Mouse (Mus musculus) frontal cortex, adult (tissue): ENCODE measurements around the gene Sbf2.
A peak's percentile ranks its signal among the peaks of the same experiment; 100 is the strongest.

ENCODE experiments used
- ATAC-seq: cut with Nextera tagmentation; 2 replicates; pipeline ENCODE4 v1.9.2; 2017; ENCODE audit warnings: mild to moderate bottlenecking, moderate library complexity, mixed read lengths; ENCODE audit not compliant: low TSS enrichment

Sbf2 gene

DNA sequence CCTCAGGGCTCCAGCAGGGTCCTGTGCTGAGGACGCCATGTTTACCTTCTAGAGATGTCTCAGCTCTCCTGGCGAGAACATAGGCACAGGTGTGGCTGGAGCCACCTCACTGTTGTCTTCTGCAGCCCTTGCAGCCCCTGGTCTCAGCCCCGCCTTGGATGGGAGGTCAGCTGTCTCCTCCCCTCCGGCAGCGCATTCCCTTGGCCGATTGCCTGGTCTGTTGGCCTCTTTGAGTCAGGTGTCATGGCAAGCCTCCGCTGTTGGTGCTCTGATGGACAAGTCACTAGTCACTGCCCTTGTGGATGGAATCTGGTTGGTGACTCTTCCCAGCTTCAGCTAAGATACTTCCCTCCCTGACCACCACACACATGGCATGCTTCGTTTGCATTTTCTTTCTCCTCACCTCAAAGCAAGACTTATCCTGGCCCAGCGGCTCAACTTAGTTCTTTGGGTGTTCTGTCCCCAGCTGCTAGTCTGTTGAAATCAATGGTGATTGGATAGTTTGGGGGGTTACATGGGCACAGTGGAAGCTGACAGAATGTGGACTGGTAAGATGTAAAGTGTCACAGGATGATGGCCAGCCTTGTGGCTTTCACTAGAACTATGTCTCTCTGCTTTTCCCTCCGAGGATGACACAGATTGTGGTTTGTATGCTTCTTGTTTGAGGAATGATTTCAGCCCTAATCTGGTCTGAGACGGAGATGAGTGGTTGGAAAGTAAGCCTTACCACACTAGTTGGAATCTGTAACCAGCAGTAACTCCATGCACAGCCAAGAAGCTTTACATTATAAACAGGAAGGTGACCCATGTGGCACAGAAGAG is 333.1 kb downstream of the Sbf2 start:
- ATAC-seq, result no peak

DNA sequence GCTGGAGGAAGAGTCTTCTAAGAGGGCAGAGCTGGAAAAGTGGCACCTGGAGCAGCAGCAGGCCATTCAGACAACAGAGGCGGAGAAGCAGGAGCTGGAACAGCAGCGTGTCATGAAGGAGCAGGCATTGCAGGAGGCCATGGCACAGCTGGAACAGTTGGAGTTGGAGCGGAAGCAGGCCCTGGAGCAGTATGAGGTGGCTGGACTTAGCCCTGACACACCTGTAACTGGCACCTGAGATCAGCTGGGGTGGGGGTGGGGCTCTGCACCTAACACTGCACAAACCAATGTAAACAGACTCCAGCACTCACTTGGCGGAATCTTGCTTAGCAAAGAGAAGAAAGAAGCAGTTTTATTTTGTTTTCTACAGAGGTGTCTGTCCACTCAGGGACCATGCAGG is 335.5 kb downstream of the Sbf2 start:
- no peak for ATAC-seq

DNA sequence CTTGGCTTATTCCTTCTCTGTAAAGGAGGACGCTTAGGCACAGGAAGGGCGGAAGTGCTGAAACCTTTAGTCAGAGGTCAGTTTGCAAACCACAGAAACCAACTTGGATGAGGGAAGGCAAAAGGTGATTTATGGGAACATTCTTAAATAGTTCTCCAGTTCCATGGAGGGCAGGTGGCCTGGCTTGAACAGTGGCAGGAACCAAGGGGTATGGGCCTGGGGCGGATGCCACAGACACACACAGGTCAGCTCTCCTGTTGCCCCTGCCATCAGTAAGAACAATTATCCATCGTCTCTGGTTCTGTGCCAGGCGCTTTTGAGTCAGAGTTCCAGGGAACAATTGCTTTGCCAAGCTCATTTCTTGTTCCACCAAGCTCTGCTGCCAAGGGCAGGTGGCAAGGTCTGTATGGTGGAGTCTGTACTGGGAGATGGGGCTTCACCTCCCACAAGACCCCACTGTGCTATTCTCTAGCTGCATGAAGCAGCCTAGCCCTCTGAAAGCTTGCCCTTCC is 336.9 kb downstream of the Sbf2 start:
- ATAC-seq, result no peak

DNA sequence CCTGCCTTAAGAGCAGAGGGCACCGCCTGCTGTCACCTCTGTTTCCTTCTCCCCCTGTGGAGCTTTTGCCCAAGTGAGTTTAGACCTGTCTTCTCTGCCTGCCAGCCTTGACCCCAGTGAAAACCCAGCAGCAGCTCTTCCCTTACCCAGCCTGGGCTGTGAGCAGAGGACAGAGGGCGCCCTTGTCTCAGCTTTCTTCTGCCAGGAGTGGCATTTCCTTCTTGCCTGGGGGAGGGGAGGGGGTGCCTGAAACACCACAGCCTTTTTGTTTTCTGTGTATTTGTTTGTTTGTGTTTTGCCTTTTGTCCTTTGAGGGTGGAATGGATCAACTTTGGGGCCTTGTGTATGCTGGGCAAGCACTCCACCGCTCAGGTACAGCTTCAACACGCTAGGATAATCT is 342.3 kb downstream of the Sbf2 start:
- ATAC-seq, result no peak

DNA sequence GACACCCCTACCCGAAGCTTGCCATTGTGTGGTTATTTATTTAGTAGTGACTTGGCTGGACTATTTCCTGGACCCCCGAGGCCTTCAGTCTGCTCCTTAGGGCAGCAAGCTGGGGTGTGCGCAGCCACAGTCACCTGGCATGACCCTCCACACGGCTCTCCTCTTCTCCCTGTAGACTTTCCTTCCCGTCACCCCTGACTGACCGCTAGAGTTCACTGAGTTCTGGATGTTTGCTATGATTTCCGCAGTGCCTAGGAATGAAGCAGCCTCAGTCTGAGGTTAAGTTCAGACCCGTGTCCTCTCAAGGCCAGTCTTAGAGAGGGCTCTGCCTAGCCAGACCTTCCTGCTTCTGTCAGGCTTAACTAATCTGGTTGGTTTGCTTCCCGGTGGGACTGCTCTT is 342.9 kb downstream of the Sbf2 start:
- ATAC-seq, result no peak

DNA sequence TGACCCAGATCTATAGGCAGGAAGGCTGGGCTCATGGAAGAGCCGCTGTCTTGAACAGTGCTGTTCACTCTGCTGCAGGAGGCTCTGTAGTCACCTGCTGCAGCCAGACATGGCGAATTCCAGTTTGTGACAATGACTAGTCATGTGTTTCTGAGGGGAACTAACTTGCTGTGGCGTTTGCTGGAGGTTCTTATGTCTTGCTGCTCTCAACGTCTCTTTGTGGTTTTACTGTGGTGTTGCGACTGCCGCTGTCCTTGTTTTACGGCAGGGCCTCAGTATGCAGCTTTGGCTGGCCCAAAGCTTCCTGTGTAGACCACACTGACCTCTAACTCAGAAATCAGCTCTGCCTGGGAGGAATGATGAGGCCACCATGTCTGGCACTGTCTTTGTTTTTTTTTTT is 344.3 kb downstream of the Sbf2 start:
- ATAC-seq, result no peak

DNA sequence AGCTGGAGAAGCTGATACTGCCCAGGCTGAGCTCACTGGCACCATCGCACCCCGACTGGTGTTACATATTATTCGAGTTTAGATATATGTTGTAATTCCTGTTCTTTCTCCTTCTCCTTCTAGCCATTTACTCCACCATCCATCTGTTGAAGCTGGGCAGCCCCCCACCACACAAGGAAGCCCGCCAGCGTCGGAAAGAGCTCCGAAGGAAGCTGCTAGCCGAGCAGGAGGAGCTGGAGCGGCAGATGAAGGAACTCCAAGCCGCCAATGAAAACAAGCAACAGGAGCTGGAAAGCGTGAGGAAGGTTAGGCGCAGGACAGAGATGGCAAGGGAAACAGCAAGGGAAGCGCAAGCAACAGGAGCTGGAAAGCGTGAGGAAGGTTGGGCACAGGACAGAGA is 344.9 kb downstream of the Sbf2 start:
- no peak for ATAC-seq

DNA sequence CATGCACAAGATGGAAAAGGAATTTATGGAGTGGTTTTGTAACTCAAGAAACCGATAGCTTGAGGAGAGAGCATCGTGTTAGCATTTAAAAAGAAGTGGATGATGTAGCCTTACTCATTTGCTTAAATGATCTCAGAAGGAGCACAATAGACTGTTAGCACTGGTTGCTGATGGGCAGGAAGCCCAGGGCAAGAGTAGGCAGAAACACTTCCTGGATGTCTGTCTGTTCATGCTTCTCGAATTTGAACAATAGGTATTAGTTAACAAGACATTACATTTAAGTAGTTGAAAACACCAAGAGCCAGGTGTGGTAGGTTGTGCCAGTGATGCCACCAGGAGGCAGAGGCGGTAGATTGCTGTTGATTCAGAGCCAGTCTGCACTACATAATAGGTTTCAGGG is 346.2 kb downstream of the Sbf2 start:
- no peak for ATAC-seq

DNA sequence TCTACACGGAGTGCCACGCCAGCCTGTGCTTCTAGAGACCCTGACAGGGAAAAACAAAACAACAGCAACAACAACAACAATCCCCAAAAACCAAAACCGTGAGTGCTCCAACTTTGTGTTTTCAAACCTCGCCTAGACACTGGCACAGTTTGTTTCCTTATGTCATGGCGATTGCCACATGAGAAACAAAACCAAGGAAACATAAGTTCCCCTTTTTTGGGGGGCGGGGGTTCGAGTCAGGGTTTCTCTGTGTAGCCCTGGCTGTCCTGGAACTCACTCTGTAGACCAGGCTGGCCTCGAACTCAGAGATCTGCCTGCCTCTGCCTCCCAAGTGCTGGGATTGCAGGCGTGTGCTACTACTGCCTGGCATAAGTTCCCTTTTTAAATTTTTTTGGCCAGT is 346.7 kb downstream of the Sbf2 start:
- no peak for ATAC-seq

DNA sequence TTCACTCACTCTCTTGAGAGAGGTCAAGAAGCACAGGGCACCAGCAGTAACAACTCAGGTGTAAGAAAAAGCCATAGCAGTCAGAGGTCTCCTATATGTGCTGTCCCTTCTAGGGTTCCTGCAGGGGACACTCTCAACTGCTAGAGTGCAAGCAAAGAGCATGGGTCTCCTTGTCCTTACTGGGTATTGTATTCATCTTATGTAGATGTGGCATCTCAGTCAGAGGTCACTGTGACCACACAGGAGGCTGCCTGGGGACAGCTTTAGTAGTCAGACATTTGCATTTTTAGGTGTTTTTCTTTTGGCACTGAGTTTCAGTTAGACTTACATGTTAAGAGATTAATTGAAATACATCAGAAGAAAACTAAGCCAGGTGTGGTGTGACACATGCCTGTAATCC is 347.7 kb downstream of the Sbf2 start:
- ATAC-seq, result no peak

DNA sequence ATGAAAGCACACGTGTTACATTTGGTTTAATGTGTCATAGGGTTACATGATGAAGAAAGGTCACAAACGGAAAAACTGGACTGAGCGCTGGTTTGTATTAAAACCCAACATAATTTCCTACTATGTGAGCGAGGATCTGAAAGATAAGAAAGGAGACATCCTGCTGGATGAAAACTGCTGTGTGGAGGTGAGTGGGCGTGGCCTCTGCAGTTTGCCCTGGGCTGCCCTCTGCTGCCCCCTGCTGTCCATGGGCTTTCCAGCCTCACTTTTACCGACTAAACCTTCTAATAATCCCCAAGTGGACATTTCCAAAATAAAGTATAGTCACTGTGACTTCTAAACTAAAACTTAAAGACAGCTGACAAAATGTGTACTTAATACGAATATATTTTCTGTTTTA is 348.9 kb downstream of the Sbf2 start:
- no peak for ATAC-seq

DNA sequence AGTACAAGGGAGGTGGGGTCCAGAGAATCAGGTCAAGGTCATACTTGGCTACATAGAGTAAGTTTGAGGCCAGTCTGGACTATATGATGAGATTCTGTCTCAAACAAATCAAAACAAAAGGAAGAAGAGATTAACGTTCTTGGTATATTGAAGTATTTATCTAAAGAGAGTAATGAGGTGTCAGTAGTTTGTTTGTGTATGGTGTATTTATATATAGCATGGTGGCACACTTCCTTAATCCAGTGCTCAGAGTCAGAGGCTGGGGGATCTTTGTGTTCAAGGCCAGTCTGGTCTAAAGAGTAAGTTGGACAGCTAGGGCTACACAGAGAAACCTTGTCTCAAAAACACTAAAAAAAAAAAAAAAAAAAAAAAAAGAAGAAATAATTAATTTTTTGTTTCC is 351.2 kb downstream of the Sbf2 start:
- no peak for ATAC-seq

DNA sequence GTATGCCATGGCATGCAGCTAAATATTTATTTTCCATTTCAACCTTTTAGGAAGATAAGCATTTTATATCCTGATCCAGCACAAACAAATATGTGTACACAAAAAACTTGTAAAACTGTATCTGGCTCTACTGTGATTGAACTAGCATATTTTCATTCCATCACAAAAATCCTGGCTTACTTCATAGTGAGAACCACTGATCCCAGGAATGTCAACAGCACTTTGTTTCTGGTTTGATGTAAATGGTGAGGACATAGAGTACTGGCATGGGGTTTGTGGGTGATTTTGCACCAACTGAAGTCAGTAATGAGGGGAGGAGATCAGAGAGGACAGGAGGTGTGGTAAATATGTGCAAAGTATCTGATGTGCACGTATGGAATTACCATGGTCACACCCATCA is 352.1 kb downstream of the Sbf2 start:
- ATAC-seq, result no peak

DNA sequence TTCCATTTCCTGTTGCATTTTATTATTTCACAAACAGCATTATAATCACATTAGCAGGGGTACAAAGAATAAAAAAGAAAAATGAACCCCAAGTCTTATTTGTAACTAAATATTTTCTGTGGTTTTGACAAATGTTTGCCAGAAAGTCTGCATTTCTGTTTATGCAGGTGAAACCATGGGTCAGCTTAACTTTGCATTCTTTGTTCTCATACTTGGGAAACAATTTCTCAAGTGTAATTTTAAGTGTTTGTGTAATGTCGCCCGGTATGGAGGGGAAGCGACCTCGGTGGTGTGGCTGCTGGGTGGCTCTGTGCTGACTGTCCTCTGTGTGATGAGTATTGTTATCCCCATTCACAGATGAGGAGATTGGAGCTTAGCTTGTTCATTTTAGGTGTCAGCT is 352.9 kb downstream of the Sbf2 start:
- ATAC-seq, result no peak

DNA sequence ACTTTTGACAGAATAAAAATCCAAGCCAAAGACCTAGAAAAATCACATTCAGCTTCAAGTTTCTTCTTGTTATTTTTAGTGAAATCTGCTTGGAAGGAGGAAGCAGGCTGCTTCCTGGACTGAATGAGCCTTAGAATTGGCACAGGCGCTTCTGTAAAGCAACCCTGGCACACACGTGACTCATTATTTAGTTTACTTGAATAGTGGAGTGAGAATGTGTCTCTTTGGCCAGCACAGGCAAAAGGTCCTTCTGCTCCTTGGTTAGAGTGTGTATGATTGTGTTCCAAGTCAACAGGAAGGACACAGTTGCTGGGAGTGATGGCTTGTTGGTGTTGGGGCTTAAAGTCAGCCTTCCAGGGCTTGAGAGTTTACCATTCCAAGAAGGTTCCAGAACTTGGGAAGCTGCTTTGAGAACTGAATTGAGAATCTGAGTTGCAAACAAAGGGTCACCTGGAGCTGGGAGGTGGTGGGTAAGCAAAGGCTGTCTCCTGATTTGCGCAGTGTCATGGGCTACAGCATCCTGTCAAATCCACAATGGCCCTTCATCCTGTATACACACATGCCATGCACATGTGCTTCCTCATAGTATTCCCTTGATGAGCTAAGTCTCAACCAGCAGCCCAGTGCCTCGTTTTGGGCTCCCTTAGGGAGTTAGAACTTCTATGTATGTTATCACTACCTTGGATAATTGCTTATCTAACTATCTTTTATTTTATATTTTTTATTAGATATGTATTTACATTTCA is 354.6 kb downstream of the Sbf2 start:
- ATAC-seq, result peak; percentile 59; the same call in 1 of the 2 replicates

DNA sequence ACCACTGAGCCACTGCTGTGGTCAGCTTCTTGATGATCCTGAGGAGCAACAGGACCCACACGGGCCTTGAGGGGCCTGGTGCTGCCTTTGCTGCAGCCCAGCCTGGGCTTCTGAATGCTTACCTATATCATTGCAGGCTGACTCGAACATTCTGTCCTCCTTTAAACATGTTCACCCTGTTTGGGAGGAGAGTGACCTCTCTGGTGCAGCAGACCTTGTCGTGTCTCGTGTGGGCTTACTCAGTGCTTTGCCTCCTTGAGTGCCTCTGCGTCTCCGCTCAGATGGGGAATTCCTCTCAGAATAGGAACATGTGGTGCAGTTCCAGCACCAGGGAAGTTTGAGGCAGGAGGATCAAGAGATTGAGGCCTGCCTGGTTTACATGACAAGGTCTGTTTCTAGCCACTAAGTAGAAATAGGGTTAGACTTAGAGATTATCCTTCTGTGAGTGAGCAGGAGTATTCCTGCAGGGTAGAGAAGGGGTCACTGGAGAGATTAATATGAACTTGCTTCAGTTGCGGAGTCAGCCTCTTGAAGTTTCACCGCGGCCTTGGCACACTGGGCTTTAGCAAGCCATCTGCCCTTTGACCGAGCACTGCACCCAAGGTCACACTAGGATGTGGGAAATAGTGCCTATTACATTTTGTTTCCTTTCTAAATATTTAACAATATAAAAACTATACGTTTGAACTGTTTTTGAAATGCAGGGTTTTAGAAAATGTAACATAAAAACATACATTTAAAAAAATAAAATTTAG is 356.3 kb downstream of the Sbf2 start:
- ATAC-seq, result no peak
